Mouse (Mus musculus) C2C12 (cell line): ENCODE data around the gene Med25.

Experiments used
- CEBPB ChIP-seq: IDR thresholded peaks from one replicate; pipeline ENCODE4 v1.6.1; 2011; ENCODE audit warnings: low read depth, mild to moderate bottlenecking, control low read depth, moderate library complexity
- CTCF ChIP-seq: IDR thresholded peaks from one replicate; pipeline ENCODE4 v1.5.1; 2011; ENCODE audit not compliant: control insufficient read depth, insufficient read depth, insufficient read length
- FOSL1 ChIP-seq: IDR thresholded peaks from one replicate; pipeline ENCODE4 v1.8.0; 2011; ENCODE audit warnings: mild to moderate bottlenecking, low read length; ENCODE audit not compliant: poor library complexity, insufficient read depth, severe bottlenecking
- MAX ChIP-seq: IDR thresholded peaks from one replicate; pipeline ENCODE4 v1.6.1; 2011; ENCODE audit warnings: mild to moderate bottlenecking, control low read depth
- MYOD1 ChIP-seq: IDR thresholded peaks from one replicate; pipeline ENCODE4 v1.6.1; 2011; ENCODE audit warnings: low read depth; ENCODE audit not compliant: control insufficient read depth, insufficient read length
- MYOG ChIP-seq: IDR thresholded peaks from one replicate; pipeline ENCODE4 v1.6.1; 2011; ENCODE audit not compliant: control insufficient read depth, insufficient read length; ENCODE audit errors: extremely low read depth
- USF1 ChIP-seq: IDR thresholded peaks from one replicate; pipeline ENCODE4 v1.6.1; 2011; ENCODE audit warnings: low read depth, mild to moderate bottlenecking, control low read depth, moderate library complexity

GRCm38 (mm10) chr7:44839491-44840191 is 52.9 kb downstream of the Med25 start:
- TF ChIP-seq CTCF (no peak), USF1 (no peak), MYOD1 (no peak), MYOG (no peak), MAX (no peak), CEBPB (no peak), FOSL1 (no peak)
